Mouse (Mus musculus) embryo, embryonic 10 days (tissue): ENCODE data around the gene Exosc2.
A peak's percentile ranks its signal among the peaks of the same experiment; 100 is the strongest.
"Not testable (repeated sequence)": the region's sequence is repeated elsewhere in the genome, so short reads cannot be mapped to it uniquely, and the experiment has no call there.

Source experiments
- DNase-seq: peaks from one replicate; pipeline ENCODE4 v3.0.0-alpha.2; 2015; ENCODE audit warnings: low spot score

Exosc2 gene

GRCm38 (mm10) chr2:31667332-31667731 lies 3.2 kb upstream of the Exosc2 start:
- peak; percentile 82 for DNase-seq

GRCm38 (mm10) chr2:31678641-31679040 lies 8.1 kb downstream of the Exosc2 start:
- DNase-seq = no peak

- not testable (repeated sequence) for DNase-seq
Measured at GRCm38 (mm10) chr2:31681051-31681707, 10.7 kb downstream of the Exosc2 start.

GRCm38 (mm10) chr2:31681731-31682235 lies 11.3 kb downstream of the Exosc2 start:
- no peak for DNase-seq

GRCm38 (mm10) chr2:31683666-31684065 lies 13.2 kb downstream of the Exosc2 start:
- DNase-seq = peak; percentile 84

GRCm38 (mm10) chr2:31688074-31688925 lies 17.8 kb downstream of the Exosc2 start, which contains the start of gene Abl1:
Abl1 (plus strand) TSS chr2:31688376.
- peak; percentile 99 for DNase-seq

GRCm38 (mm10) chr2:31689045-31689444 lies 18.5 kb downstream of the Exosc2 start:
- no peak for DNase-seq

GRCm38 (mm10) chr2:31690063-31690462 lies 19.5 kb downstream of the Exosc2 start:
- DNase-seq = peak; percentile 29

- no peak for DNase-seq
Measured at GRCm38 (mm10) chr2:31698209-31698608, 27.7 kb downstream of the Exosc2 start.

- peak; percentile 63 for DNase-seq
Measured at GRCm38 (mm10) chr2:31700545-31701446, 30.3 kb downstream of the Exosc2 start.

GRCm38 (mm10) chr2:31703226-31703625 lies 32.7 kb downstream of the Exosc2 start:
- DNase-seq = no peak

- DNase-seq = no peak
Measured at GRCm38 (mm10) chr2:31705914-31706313, 35.4 kb downstream of the Exosc2 start.

- DNase-seq = no peak
Measured at GRCm38 (mm10) chr2:31706531-31706930, 36.0 kb downstream of the Exosc2 start.

- no peak for DNase-seq
Measured at GRCm38 (mm10) chr2:31712716-31713115, 42.2 kb downstream of the Exosc2 start.

GRCm38 (mm10) chr2:31713813-31714212 lies 43.3 kb downstream of the Exosc2 start:
- DNase-seq = no peak

GRCm38 (mm10) chr2:31714780-31715179 lies 44.3 kb downstream of the Exosc2 start:
- DNase-seq = no peak

GRCm38 (mm10) chr2:31715985-31716384 lies 45.5 kb downstream of the Exosc2 start:
- DNase-seq = no peak

- no peak for DNase-seq
Measured at GRCm38 (mm10) chr2:31719202-31719880, 48.8 kb downstream of the Exosc2 start.

GRCm38 (mm10) chr2:31719944-31720343 lies 49.4 kb downstream of the Exosc2 start:
- no peak for DNase-seq

- DNase-seq = peak; percentile 25
Measured at GRCm38 (mm10) chr2:31720783-31721182, 50.3 kb downstream of the Exosc2 start.

GRCm38 (mm10) chr2:31724730-31725490 lies 54.4 kb downstream of the Exosc2 start:
- no peak for DNase-seq
